ENCODE assay signal across 18 mouse cellular contexts in genomic region chr2:24570917-24571316, GRCm38 (mm10).
DNase-seq lines count a peak whose midpoint lies in the region; ATAC-seq and TF ChIP-seq lines count a peak whose summit lies in the region.
"Had no signal": no experiment of that assay in that cellular context is flagged by ENCODE, and none has a peak within 500 bp of the region (broad histone marks: within the 10 kb centered on the region; RNA-seq: fewer than 3 reads in every experiment).

No protein-coding gene starts in this region.

- no peaks in the 10 kb centered on the region for H3K9me3 ChIP-seq in heart, embryonic 16.5 days (replicated peaks; ENCODE audit: control insufficient read depth, low read length)
- no peaks in the 10 kb centered on the region for H3K9me3 ChIP-seq in liver, postnatal 0 days (ENCODE audit: low read length)
- H3K9me3 ChIP-seq: hindbrain, embryonic 15.5 days; liver, embryonic 12.5 days; midbrain, embryonic 13.5 days; neural tube, embryonic 15.5 days had no signal

- no peak for TF ChIP-seq EP300 in liver, postnatal 0 days (IDR thresholded peaks at IDR 0.05; ENCODE audit: low read depth)

- no peaks in the 10 kb centered on the region; the same call in 1 of the 2 replicates for H3K4me1 ChIP-seq in heart, embryonic 16.5 days (ENCODE audit: control insufficient read depth, insufficient read depth, low read length)
- no peaks in the 10 kb centered on the region for H3K4me1 ChIP-seq in liver, postnatal 0 days (ENCODE audit: insufficient read depth)
- H3K4me1 ChIP-seq: hindbrain, embryonic 15.5 days; liver, embryonic 12.5 days; midbrain, embryonic 13.5 days; neural tube, embryonic 15.5 days had no signal

- WGBS in heart, embryonic 16.5 days = 65% methylated on average over 1 of the region's 1 CpGs
- 19% methylated on average over 1 of the region's 1 CpGs for WGBS in liver, postnatal 0 days (ENCODE audit: insufficient replicate concordance)

- no peaks in the 10 kb centered on the region; the same call in none of the 2 replicates for H3K27me3 ChIP-seq in heart, embryonic 16.5 days (ENCODE audit: control insufficient read depth, insufficient read depth, low read length)
- H3K27me3 ChIP-seq in splenic B cell, adult 2 months (ENCODE audit: control insufficient read depth, insufficient read depth, low read length, poor library complexity, severe bottlenecking) = no peaks in the 10 kb centered on the region
- no peaks in the 10 kb centered on the region for H3K27me3 ChIP-seq in liver, postnatal 0 days (ENCODE audit: insufficient read depth, low read length)
- H3K27me3 ChIP-seq: hindbrain, embryonic 15.5 days; neural tube, embryonic 15.5 days had no signal

- intact Hi-C loops in heart, postnatal 14 days (cut with DNase I) = no loop called here

- peak; percentile 65; the same call in 1 of the 2 replicates for ATAC-seq in heart, embryonic 16.5 days (replicated peaks; ENCODE audit: extremely low read depth, insufficient read depth, low FRiP score)
- ATAC-seq in hematopoietic stem cell, adult 5-6 weeks (replicated peaks in 1 of 2; ENCODE audit: insufficient read depth in 1 of 2, low FRiP score in 2 of 2, low TSS enrichment in 1 of 2, low read depth in 1 of 2, poor library complexity in 2 of 2, severe bottlenecking in 2 of 2) = peak; percentile 83 to 96
- no peak for ATAC-seq in liver, postnatal 0 days
- ATAC-seq: forebrain, embryonic 16.5 days; intestine, embryonic 16.5 days; liver, embryonic 12.5 days; midbrain, embryonic 13.5 days had no signal

- TF ChIP-seq CTCF in liver, postnatal 0 days (IDR thresholded peaks at IDR 0.05; ENCODE audit: low read depth) = no peak

- no peak overlapping the region for H3K9ac ChIP-seq in heart, embryonic 16.5 days (ENCODE audit: low read length)
- no peak overlapping the region for H3K9ac ChIP-seq in liver, postnatal 0 days (replicated peaks)
- H3K9ac ChIP-seq: hindbrain, embryonic 15.5 days; liver, embryonic 12.5 days; midbrain, embryonic 13.5 days; neural tube, embryonic 15.5 days had no signal

- H3K27ac ChIP-seq in heart, embryonic 16.5 days (ENCODE audit: low read length) = no peak overlapping the region
- H3K27ac ChIP-seq in liver, postnatal 0 days (ENCODE audit: low read depth) = no peak overlapping the region
- H3K27ac ChIP-seq: hindbrain, embryonic 15.5 days; kidney, postnatal 0 days; liver, embryonic 12.5 days; midbrain, embryonic 13.5 days; neural tube, embryonic 15.5 days had no signal

- H3K4me2 ChIP-seq in heart, embryonic 16.5 days (ENCODE audit: low read depth, low read length) = no peak overlapping the region
- no peak overlapping the region for H3K4me2 ChIP-seq in liver, postnatal 0 days (ENCODE audit: low read depth, low read length)
- H3K4me2 ChIP-seq: hindbrain, embryonic 15.5 days; liver, embryonic 12.5 days; midbrain, embryonic 13.5 days; neural tube, embryonic 15.5 days had no signal

- H3K4me3 ChIP-seq in heart, embryonic 16.5 days (ENCODE audit: low read length) = no peak overlapping the region
- H3K4me3 ChIP-seq in liver, postnatal 0 days (ENCODE audit: low read depth, low read length) = no peak overlapping the region
- H3K4me3 ChIP-seq: erythroblast, embryonic 14.5 days; hindbrain, embryonic 15.5 days; liver, embryonic 12.5 days; midbrain, embryonic 13.5 days; myocyte; neural tube, embryonic 15.5 days had no signal

- H3K36me3 ChIP-seq in heart, embryonic 16.5 days (ENCODE audit: control insufficient read depth, insufficient read depth) = no peaks in the 10 kb centered on the region
- H3K36me3 ChIP-seq in splenic B cell, adult 2 months (ENCODE audit: control insufficient read depth, insufficient read depth, low read length, poor library complexity, severe bottlenecking) = no peaks in the 10 kb centered on the region
- no peaks in the 10 kb centered on the region for H3K36me3 ChIP-seq in liver, postnatal 0 days (replicated peaks; ENCODE audit: insufficient read depth, low read length)
- H3K36me3 ChIP-seq: hindbrain, embryonic 15.5 days; liver, embryonic 12.5 days; midbrain, embryonic 13.5 days; neural tube, embryonic 15.5 days had no signal

- DNase-seq in heart, postnatal 14 days = no peak
- peak; percentile 16 for DNase-seq in thymus, postnatal 4 days
- no peak for DNase-seq in thymus, adult 18-20 months
- DNase-seq in splenic B cell, adult 2 months (ENCODE audit: low read depth, low spot score) = peak; percentile 20
- no peak for DNase-seq in liver, postnatal 0 days
- no peak for DNase-seq in layer of hippocampus, postnatal 10 days (ENCODE audit: low spot score in 2 of 2)
- DNase-seq: cerebellum, adult 11-12 months had no signal

Comparison
In these comparisons a context has a peak if more than half of its experiments do, and no peak if none do; other contexts are left out.
1. DNase-seq: peak in thymus, postnatal 4 days (single experiment) and splenic B cell, adult 2 months (single experiment); none in heart, postnatal 14 days (0 of 2), thymus, adult 18-20 months (0 of 2), liver, postnatal 0 days (single experiment) and layer of hippocampus, postnatal 10 days (0 of 2).